Mouse (Mus musculus) testis, adult 2 months (tissue): ENCODE data around the gene Ptgs2. TPM values are rescaled to one million over a fixed set of nuclear protein-coding genes. Genes with fewer than 3 reads are reported as not detected.

Experiments used
- H3K27ac ChIP-seq: fragments of 200-500 bp; 2 replicates; pipeline ENCODE4 v1.5.1; 2012; ENCODE audit warnings: low read depth, low read length; ENCODE audit not compliant: control insufficient read depth, insufficient read depth
- H3K27me3 ChIP-seq: fragments of 200-500 bp; 2 replicates; pipeline ENCODE4 v1.6.1; 2012; ENCODE audit warnings: mild to moderate bottlenecking, low read length, moderate library complexity; ENCODE audit not compliant: control insufficient read depth, insufficient read depth
- H3K36me3 ChIP-seq: fragments of 200-500 bp; 2 replicates; pipeline ENCODE4 v1.6.1; 2012; ENCODE audit warnings: mild to moderate bottlenecking, low read length; ENCODE audit not compliant: control insufficient read depth, insufficient read depth
- H3K4me1 ChIP-seq: fragments of 200-500 bp; 2 replicates; pipeline ENCODE4 v1.6.1; 2012; ENCODE audit warnings: low read length; ENCODE audit not compliant: control insufficient read depth, insufficient read depth
- H3K4me3 ChIP-seq: fragments of 200-500 bp; 2 replicates; pipeline ENCODE4 v1.5.1; 2012; ENCODE audit warnings: low read depth, mild to moderate bottlenecking, low read length, moderate library complexity, mixed read lengths; ENCODE audit not compliant: control insufficient read depth
- CTCF ChIP-seq: fragments of 200-500 bp; IDR thresholded peaks from 2 replicates; pipeline ENCODE4 v1.5.1; 2012; ENCODE audit warnings: low read depth, mild to moderate bottlenecking, inconsistent platforms, low read length, moderate library complexity; ENCODE audit not compliant: control insufficient read depth, insufficient read depth, insufficient replicate concordance
- POLR2A ChIP-seq: fragments of 200-500 bp; IDR thresholded peaks from 2 replicates; pipeline ENCODE4 v1.6.1; 2012; ENCODE audit warnings: low read depth, mild to moderate bottlenecking, inconsistent platforms, low read length, moderate library complexity; ENCODE audit not compliant: control insufficient read depth
- polyA plus RNA-seq: library from polyadenylated mRNA; depleted of rRNA; stranded (reverse); fragments of >200 nt; gene quantifications from 2 replicates; pipeline ENCODE4 v1.2.3, GENCODE M21; 2012; rRNA removed

Ptgs2 gene
- polyA plus RNA-seq, 1 experiment = not detected

- Histone ChIP-seq H3K36me3 (no peaks in the 10 kb centered on the region), H3K27ac (no peak overlapping the region), H3K27me3 (no peaks in the 10 kb centered on the region), H3K4me3 (no peak overlapping the region), H3K4me1 (no peaks in the 10 kb centered on the region)
- TF ChIP-seq POLR2A = no peak
- TF ChIP-seq CTCF = no peak
Observed at GRCm38 (mm10) chr1:150147272-150147671, 47.4 kb downstream of the Ptgs2 start.

GRCm38 (mm10) chr1:150151411-150151810 is 51.6 kb downstream of the Ptgs2 start:
- no peaks in the 10 kb centered on the region for H3K27me3 ChIP-seq
- H3K27ac ChIP-seq = no peak overlapping the region
- TF ChIP-seq CTCF = no peak
- no peak for TF ChIP-seq POLR2A
- H3K4me3 ChIP-seq = no peak overlapping the region
- H3K4me1 ChIP-seq = no peaks in the 10 kb centered on the region
- no peaks in the 10 kb centered on the region for H3K36me3 ChIP-seq

Other genes with a start within 250 kb of the Ptgs2 start
- 1.00 and 1.0 TPM in 2 replicates for gene Pla2g4a, start 138.7 kb upstream of the Ptgs2 start, polyA plus RNA-seq
- gene Pdc, start 219.4 kb downstream of the Ptgs2 start, polyA plus RNA-seq = not detected in 2 replicates